Mouse (Mus musculus) megakaryocyte, embryonic 14.5 days (primary cell): ENCODE results near the gene Syde2. TPM values are rescaled to one million over a fixed set of nuclear protein-coding genes. Genes with fewer than 3 reads are reported as not detected.

Experiments used
- H3K27me3 ChIP-seq: replicated peaks from 2 replicates; pipeline ENCODE3; 2012; ENCODE audit warnings: inconsistent platforms
- H3K36me3 ChIP-seq: replicated peaks from 2 replicates; pipeline ENCODE3; 2012; ENCODE audit warnings: low read length, inconsistent platforms, mixed read lengths
- H3K4me1 ChIP-seq: 2 replicates; pipeline ENCODE4 v1.6.1; 2012; ENCODE audit warnings: inconsistent platforms
- H3K4me3 ChIP-seq: replicated peaks from 2 replicates; pipeline ENCODE3; 2012; ENCODE audit warnings: moderate library complexity, mild to moderate bottlenecking, inconsistent platforms
- H3K9me3 ChIP-seq: 2 replicates; pipeline ENCODE4 v1.6.1; 2012; ENCODE audit warnings: inconsistent platforms
- FLI1 ChIP-seq: IDR thresholded peaks from 2 replicates; pipeline ENCODE4 v1.6.1; 2012; ENCODE audit warnings: low read length, inconsistent platforms, mixed read lengths
- GATA1 ChIP-seq: IDR thresholded peaks from 3 replicates; pipeline ENCODE4 v1.6.1; 2012; ENCODE audit warnings: mixed read lengths, low read length, inconsistent platforms, borderline replicate concordance
- polyA plus RNA-seq: library from polyadenylated mRNA; stranded (reverse); fragments of >175 nt; gene quantifications from 2 replicates; pipeline ENCODE4 v1.2.3, GENCODE M21; 2012; ENCODE audit warnings: low replicate concordance; ENCODE audit not compliant: insufficient read depth

The Syde2 gene
- polyA plus RNA-seq, 1 experiment, result 0.03 TPM

DNA sequence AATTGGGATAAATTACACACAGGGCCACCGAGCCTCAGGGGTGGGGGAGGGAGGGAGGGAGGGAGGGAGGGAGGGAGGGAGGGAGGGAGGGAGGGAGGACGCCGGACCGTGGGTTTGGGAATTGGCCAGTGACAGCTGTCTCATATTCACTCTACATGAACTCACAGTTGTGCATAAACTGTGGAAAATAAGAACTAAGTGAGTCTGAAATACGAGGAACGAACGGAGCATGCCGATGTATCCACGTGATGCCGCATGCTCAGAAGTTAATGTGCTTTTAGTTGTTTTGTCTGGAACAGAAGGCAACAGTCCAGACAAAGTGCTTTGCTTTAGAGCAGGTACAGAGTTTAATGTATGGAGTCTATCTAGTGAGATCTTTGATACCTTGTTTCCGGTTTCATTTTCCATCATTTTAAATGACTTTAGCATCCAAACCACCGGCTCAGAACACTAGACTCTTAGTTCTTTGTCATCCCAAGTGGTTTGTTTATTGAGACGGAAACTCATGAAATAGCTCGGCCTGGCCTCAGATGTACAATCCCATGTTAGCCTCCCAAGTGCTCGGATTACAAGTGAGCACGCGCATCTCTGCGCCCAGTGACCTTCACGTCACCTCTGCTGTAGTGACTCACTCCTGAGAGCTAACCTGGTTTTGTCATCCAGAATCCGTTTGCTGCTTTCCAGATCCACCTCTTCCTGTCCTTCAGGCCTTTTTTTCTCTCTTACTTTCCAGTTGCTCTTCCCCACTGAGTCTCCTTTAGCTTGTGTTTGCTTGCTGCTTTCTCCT lies 22.4 kb downstream of the Syde2 start:
- peaks cover 3% of the 10 kb centered on the region for H3K27me3 ChIP-seq
- no peaks in the 10 kb centered on the region for H3K4me1 ChIP-seq
- peaks cover 38% of the 10 kb centered on the region for H3K36me3 ChIP-seq
- 0 out of 2 replicates have a peak, but pooled peaks cover 4% of the 10 kb centered on the region for H3K9me3 ChIP-seq
- H3K4me3 ChIP-seq, result no peak overlapping the region
- no peak for TF ChIP-seq FLI1
- no peak for TF ChIP-seq GATA1

GRCm38 (mm10) chr3:146010751-146011150 lies 23.1 kb downstream of the Syde2 start:
- H3K27me3 ChIP-seq, result peaks cover 3% of the 10 kb centered on the region
- no peak for TF ChIP-seq GATA1
- no peak for TF ChIP-seq FLI1
- H3K9me3 ChIP-seq, result 0 out of 2 replicates have a peak, but pooled peaks cover 4% of the 10 kb centered on the region
- H3K4me1 ChIP-seq, result no peaks in the 10 kb centered on the region
- H3K4me3 ChIP-seq, result no peak overlapping the region
- H3K36me3 ChIP-seq, result peaks cover 44% of the 10 kb centered on the region

DNA sequence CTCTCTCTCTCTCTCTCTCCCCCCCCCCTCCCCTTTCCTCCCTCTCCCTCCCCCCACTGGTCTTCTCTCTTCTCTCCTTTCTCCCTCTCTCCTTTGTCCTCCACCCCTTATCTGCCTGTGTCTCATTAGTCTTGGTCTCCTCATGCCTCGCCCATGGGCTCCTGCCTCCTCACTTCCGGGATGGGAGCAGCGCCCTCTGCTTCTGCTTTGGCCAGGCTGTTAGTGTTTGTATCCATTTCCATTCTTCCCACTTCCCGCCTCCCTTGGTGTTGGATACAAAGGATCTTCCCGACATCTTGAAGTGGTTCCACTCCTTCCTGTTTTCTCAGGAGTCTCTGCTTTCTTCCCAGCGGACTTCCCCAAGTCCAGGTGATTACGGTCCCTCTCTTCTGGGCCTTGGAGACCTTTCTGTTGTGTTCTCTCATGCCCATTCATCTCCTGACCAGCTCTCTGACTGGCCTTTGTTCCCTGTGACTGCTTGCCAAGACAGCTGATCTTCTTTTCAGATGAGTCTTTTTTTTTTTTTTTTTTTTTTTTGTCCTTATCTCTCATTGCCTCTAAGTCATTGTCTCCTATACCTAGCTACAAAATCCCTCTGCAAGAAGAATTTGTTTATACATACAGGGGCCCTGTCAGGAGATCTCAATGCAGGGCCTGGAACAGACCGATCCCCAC lies 24.0 kb downstream of the Syde2 start:
- TF ChIP-seq GATA1 (no peak), FLI1 (no peak)
- H3K4me1 ChIP-seq, result no peaks in the 10 kb centered on the region
- peaks cover 3% of the 10 kb centered on the region for H3K27me3 ChIP-seq
- H3K9me3 ChIP-seq, result 0 out of 2 replicates have a peak, but pooled peaks cover 4% of the 10 kb centered on the region
- H3K36me3 ChIP-seq, result peaks cover 50% of the 10 kb centered on the region
- H3K4me3 ChIP-seq, result no peak overlapping the region

DNA sequence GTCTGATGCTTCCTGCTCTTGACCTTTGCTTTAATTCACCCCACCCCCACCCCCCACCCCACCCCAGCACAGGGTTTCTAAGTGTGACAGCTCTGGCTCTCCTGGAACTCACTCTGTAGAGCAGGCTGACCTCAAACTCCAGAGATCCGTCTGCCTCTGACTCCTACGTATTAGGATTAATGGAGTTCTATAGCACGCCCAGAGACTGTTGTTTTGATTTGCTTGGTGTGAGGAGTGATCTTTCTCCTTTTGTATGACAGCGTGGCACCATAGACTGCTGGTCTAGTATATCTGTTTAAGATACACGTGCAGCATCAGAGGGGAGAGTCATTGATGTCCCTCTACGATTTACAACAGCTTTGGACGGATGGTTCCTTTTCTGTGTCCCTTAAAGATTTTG lies 25.8 kb downstream of the Syde2 start:
- Histone ChIP-seq H3K27me3 (peaks cover 3% of the 10 kb centered on the region), H3K4me1 (no peaks in the 10 kb centered on the region), H3K9me3 (0 out of 2 replicates have a peak, but pooled peaks cover 4% of the 10 kb centered on the region), H3K36me3 (peaks cover 45% of the 10 kb centered on the region), H3K4me3 (no peak overlapping the region)
- TF ChIP-seq GATA1 (no peak), FLI1 (no peak)

DNA sequence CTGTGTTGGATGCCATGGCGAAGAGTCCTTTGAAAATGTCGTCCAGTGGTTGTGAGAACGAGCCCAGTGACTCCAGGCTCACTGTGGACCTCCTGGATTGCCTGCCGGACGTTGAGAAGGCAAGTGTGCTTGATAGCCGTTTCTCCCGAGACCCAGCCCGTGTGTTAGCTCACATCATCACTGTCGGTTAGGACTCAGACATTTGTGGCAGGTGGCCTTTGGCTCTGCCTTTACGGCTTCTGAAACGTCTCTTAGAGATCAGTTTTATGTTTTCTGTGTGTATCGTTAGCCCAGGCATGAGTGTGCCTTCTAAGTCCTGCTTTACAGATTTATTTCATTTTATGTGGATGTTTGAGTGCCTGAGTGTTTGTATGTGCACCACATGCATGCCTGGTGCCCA lies 26.7 kb downstream of the Syde2 start:
- peaks cover 45% of the 10 kb centered on the region for H3K36me3 ChIP-seq
- no peak for TF ChIP-seq GATA1
- no peak for TF ChIP-seq FLI1
- H3K27me3 ChIP-seq, result peaks cover 3% of the 10 kb centered on the region
- H3K4me1 ChIP-seq, result no peaks in the 10 kb centered on the region
- H3K4me3 ChIP-seq, result no peak overlapping the region
- 0 out of 2 replicates have a peak, but pooled peaks cover 4% of the 10 kb centered on the region for H3K9me3 ChIP-seq

DNA sequence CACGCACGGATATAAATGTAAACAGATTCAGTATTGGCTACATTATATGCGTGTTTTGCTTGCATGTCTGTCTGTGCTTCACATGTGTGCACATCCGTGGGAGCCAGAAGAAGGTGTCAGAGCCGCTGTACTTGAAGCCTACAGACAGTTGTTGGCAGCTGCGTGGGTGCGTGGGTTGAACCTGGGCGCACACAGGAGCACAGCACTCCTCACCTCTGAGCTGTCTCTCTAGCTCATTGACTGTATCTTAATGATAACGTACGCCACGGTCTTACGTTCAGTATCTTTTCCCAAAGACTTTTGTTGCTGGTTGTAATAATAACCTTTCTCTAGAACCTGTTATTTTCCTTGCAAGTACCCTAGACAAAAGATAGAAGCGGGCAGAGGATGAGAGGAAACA lies 29.3 kb downstream of the Syde2 start:
- Histone ChIP-seq H3K27me3 (no peaks in the 10 kb centered on the region), H3K9me3 (0 out of 2 replicates have a peak, but pooled peaks cover 4% of the 10 kb centered on the region), H3K36me3 (peaks cover 49% of the 10 kb centered on the region), H3K4me1 (no peaks in the 10 kb centered on the region), H3K4me3 (no peak overlapping the region)
- no peak for TF ChIP-seq GATA1
- TF ChIP-seq FLI1, result no peak

DNA sequence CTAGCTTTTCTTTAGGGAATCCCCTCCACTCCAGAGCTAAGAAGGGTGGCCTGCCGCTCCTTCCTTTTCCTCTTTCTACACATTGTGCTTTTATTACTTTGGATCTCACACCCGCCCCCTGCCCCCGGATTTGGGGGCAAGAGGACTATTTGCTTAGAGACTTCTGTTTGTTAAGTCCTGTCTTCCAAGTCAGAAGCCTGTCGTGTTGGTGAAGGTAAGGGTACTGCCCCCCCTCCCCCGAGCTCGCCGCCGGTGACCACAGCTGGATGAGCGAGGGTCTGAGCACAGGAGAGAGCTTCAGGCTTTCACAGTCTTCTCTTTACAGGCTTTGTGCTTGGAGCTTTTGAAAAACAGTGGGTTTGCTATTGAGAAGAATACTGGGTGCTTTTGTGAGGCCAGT lies 29.9 kb downstream of the Syde2 start:
- peaks cover 52% of the 10 kb centered on the region for H3K36me3 ChIP-seq
- no peak for TF ChIP-seq FLI1
- TF ChIP-seq GATA1, result no peak
- 0 out of 2 replicates have a peak, but pooled peaks cover 4% of the 10 kb centered on the region for H3K9me3 ChIP-seq
- no peaks in the 10 kb centered on the region for H3K4me1 ChIP-seq
- no peak overlapping the region for H3K4me3 ChIP-seq
- H3K27me3 ChIP-seq, result no peaks in the 10 kb centered on the region

- no peaks in the 10 kb centered on the region for H3K4me1 ChIP-seq
- peaks cover 20% of the 10 kb centered on the region for H3K36me3 ChIP-seq
- H3K9me3 ChIP-seq, result peaks cover 9% of the 10 kb centered on the region
- TF ChIP-seq FLI1 (no peak), GATA1 (no peak)
- H3K4me3 ChIP-seq, result no peak overlapping the region
- H3K27me3 ChIP-seq, result no peaks in the 10 kb centered on the region
Observed at GRCm38 (mm10) chr3:146022232-146022631, 34.6 kb downstream of the Syde2 start.

GRCm38 (mm10) chr3:146024746-146025145 lies 37.1 kb downstream of the Syde2 start:
- no peaks in the 10 kb centered on the region for H3K27me3 ChIP-seq
- no peak for TF ChIP-seq GATA1
- no peak for TF ChIP-seq FLI1
- H3K9me3 ChIP-seq, result peaks cover 13% of the 10 kb centered on the region
- H3K4me1 ChIP-seq, result no peaks in the 10 kb centered on the region
- peaks cover 9% of the 10 kb centered on the region for H3K36me3 ChIP-seq
- H3K4me3 ChIP-seq, result no peak overlapping the region

DNA sequence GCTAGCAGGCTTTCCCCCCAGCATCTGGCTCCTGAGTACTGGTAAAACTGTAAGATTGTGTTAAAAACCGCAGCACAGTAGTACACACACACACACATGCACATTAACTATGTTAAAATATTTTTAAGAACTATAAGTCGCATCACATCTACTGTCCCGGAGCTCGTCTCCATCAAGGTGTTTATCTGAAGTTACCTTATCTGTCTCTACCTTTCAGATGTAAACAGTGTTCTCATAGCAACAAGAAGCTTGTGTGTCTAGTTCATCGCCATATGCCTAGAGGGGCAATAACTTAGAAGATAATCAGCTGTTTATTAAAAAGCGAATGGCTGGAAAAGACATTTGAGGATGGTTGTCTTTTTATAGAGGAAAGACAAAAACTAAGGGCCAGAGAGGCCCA lies 37.8 kb downstream of the Syde2 start:
- Histone ChIP-seq H3K4me1 (peaks cover 4% of the 10 kb centered on the region), H3K36me3 (peaks cover 7% of the 10 kb centered on the region), H3K9me3 (peaks cover 13% of the 10 kb centered on the region), H3K27me3 (peaks cover 1% of the 10 kb centered on the region), H3K4me3 (no peak overlapping the region)
- TF ChIP-seq GATA1, result no peak

GRCm38 (mm10) chr3:146027116-146027515 lies 39.4 kb downstream of the Syde2 start:
- no peak for TF ChIP-seq GATA1
- no peak for TF ChIP-seq FLI1
- no peak overlapping the region for H3K4me3 ChIP-seq
- H3K27me3 ChIP-seq, result peaks cover 1% of the 10 kb centered on the region

More at GRCm38 (mm10) chr3:146027116-146027515, 39.4 kb downstream of the Syde2 start:
- Histone ChIP-seq H3K36me3 (peaks cover 5% of the 10 kb centered on the region), H3K9me3 (peaks cover 13% of the 10 kb centered on the region), H3K4me1 (peaks cover 5% of the 10 kb centered on the region)
